12 mouse cellular contexts compared by ENCODE assay signal in the genomic region with DNA sequence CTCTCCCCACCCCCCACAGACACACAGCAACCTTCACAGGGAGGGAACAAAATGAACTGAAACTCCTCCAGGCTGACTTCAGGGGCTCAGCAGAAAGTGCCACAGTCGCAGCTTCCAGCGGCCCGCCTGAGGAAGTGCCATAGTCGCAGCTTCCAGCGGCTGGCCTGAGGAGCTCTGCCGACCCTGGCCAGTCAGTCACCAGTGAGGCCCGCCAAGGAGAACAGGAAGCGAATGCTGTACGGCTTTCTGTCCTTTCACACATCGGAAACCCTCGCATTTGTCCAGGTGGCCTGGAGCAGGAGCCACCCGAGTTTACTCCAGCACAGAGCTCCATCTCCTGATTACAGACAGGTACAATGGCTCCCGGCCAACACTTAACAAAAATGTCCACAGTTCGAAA. TPM values are rescaled to one million over a fixed set of nuclear protein-coding genes. Genes with fewer than 3 reads are reported as not detected.
DNase-seq lines count a peak whose midpoint lies in the region; ATAC-seq and TF ChIP-seq lines count a peak whose summit lies in the region.
"Had no signal": no experiment of that assay in that cellular context is flagged by ENCODE, and none has a peak within 500 bp of the region (broad histone marks: within the 10 kb centered on the region; RNA-seq: fewer than 3 reads in every experiment).

No protein-coding gene starts in this region.

- no peak overlapping the region for H3K27ac ChIP-seq in gastrocnemius, adult 2 months
- no peak overlapping the region for H3K27ac ChIP-seq in liver, embryonic 11.5 days (ENCODE audit: low read depth, low read length)
- no peak overlapping the region for H3K27ac ChIP-seq in embryonic facial prominence, embryonic 10.5 days (replicated peaks)
- H3K27ac ChIP-seq in midbrain, embryonic 11.5 days (ENCODE audit: low read depth, low read length) = no peak overlapping the region
- H3K27ac ChIP-seq: heart, embryonic 13.5 days; layer of hippocampus, adult 2 months; limb, embryonic 13.5 days had no signal

- 33% methylated on average over 14 of the region's 14 CpGs for WGBS in liver, embryonic 11.5 days
- 44% methylated on average over 14 of the region's 14 CpGs for WGBS in embryonic facial prominence, embryonic 10.5 days
- WGBS in midbrain, embryonic 11.5 days = 58% methylated on average over 14 of the region's 14 CpGs

- ATAC-seq in liver, embryonic 11.5 days (replicated peaks; ENCODE audit: low FRiP score) = no peak
- ATAC-seq in megakaryocyte progenitor cell, adult 5-6 weeks (replicated peaks; ENCODE audit: poor library complexity) = peak; percentile 73
- ATAC-seq in midbrain, embryonic 11.5 days (ENCODE audit: low FRiP score) = no peak

- H3K4me3 ChIP-seq in gastrocnemius, adult 2 months = no peak overlapping the region
- no peak overlapping the region for H3K4me3 ChIP-seq in liver, embryonic 11.5 days (ENCODE audit: low read depth, low read length)
- H3K4me3 ChIP-seq in embryonic facial prominence, embryonic 10.5 days = no peak overlapping the region
- H3K4me3 ChIP-seq in midbrain, embryonic 11.5 days (ENCODE audit: low read depth, low read length) = no peak overlapping the region
- H3K4me3 ChIP-seq: heart, embryonic 13.5 days; layer of hippocampus, adult 2 months; limb, embryonic 13.5 days had no signal

- H3K36me3 ChIP-seq in liver, embryonic 11.5 days (ENCODE audit: control insufficient read depth, insufficient read depth, low read length) = no peaks in the 10 kb centered on the region
- H3K36me3 ChIP-seq in embryonic facial prominence, embryonic 10.5 days (replicated peaks) = peaks cover 8% of the 10 kb centered on the region
- H3K36me3 ChIP-seq in midbrain, embryonic 11.5 days (ENCODE audit: control insufficient read depth, insufficient read depth, low read length) = 0 out of 2 replicates have a peak, but pooled peaks cover 1% of the 10 kb centered on the region

- H3K4me2 ChIP-seq in liver, embryonic 11.5 days = no peak overlapping the region
- H3K4me2 ChIP-seq in midbrain, embryonic 11.5 days = no peak overlapping the region
- H3K4me2 ChIP-seq: heart, embryonic 13.5 days; limb, embryonic 13.5 days had no signal

- H3K9me3 ChIP-seq in liver, embryonic 11.5 days (ENCODE audit: control insufficient read depth, low read length) = no peaks in the 10 kb centered on the region
- no peaks in the 10 kb centered on the region for H3K9me3 ChIP-seq in embryonic facial prominence, embryonic 10.5 days
- H3K9me3 ChIP-seq in midbrain, embryonic 11.5 days (ENCODE audit: control insufficient read depth, low read length) = no peaks in the 10 kb centered on the region
- H3K9me3 ChIP-seq: heart, embryonic 13.5 days; limb, embryonic 13.5 days had no signal

- intact Hi-C loops in gastrocnemius, adult 2 months (cut with DNase I) = loop anchor here (5.0 kb wide), 2 partner anchors 207 to 427 kb away; no protein-coding TSS in a partner anchor

- no peak overlapping the region for H3K9ac ChIP-seq in liver, embryonic 11.5 days (ENCODE audit: low read depth, low read length)
- H3K9ac ChIP-seq in midbrain, embryonic 11.5 days (ENCODE audit: low read length) = no peak overlapping the region
- H3K9ac ChIP-seq: heart, embryonic 13.5 days; limb, embryonic 13.5 days had no signal

- H3K27me3 ChIP-seq in liver, embryonic 11.5 days (replicated peaks; ENCODE audit: control insufficient read depth, insufficient read depth, low read length) = no peaks in the 10 kb centered on the region
- H3K27me3 ChIP-seq in embryonic facial prominence, embryonic 10.5 days (replicated peaks; ENCODE audit: low read depth, poor library complexity, severe bottlenecking) = no peaks in the 10 kb centered on the region
- no peaks in the 10 kb centered on the region for H3K27me3 ChIP-seq in midbrain, embryonic 11.5 days (ENCODE audit: control insufficient read depth, insufficient read depth, low read length)
- H3K27me3 ChIP-seq: heart, embryonic 13.5 days; limb, embryonic 13.5 days had no signal

- peak; percentile 41 for DNase-seq in gastrocnemius, adult 2 months
- no peak for DNase-seq in gastrocnemius, postnatal 25 days
- peak; percentile 26 for DNase-seq in liver
- no peak for DNase-seq in liver, embryonic 11.5 days (ENCODE audit: low spot score)
- DNase-seq in embryonic facial prominence, embryonic 10.5 days (ENCODE audit: low spot score) = peak; percentile 17
- no peak for DNase-seq in cerebellum, adult 18-20 months
- DNase-seq in midbrain, embryonic 11.5 days (ENCODE audit: low spot score, missing footprints) = no peak
- DNase-seq: lung, postnatal 14 days had no signal

- H3K4me1 ChIP-seq in liver, embryonic 11.5 days (replicated peaks; ENCODE audit: control insufficient read depth, insufficient read depth, low read length) = no peaks in the 10 kb centered on the region
- H3K4me1 ChIP-seq in embryonic facial prominence, embryonic 10.5 days = no peaks in the 10 kb centered on the region
- H3K4me1 ChIP-seq in midbrain, embryonic 11.5 days (ENCODE audit: control insufficient read depth, insufficient read depth, low read length) = no peaks in the 10 kb centered on the region
- H3K4me1 ChIP-seq: heart, embryonic 13.5 days; limb, embryonic 13.5 days had no signal

- TF ChIP-seq CTCF in gastrocnemius, adult 2 months (IDR thresholded peaks at IDR 0.05) = no peak

RNA-seq across cellular contexts. Expression of a gene that starts 27.2 kb away (rescaled TPM):
- total RNA-seq in gastrocnemius, adult 2 months (2021) = under 1 TPM; 0.11 to 0.36 TPM
- total RNA-seq in gastrocnemius, postnatal 25 days (2021) = under 1 TPM; 0.18 to 0.29 TPM
- 75.1 and 77.3 TPM in 2 replicates for polyA plus RNA-seq in liver, embryonic 11.5 days (2014; fragmentation: Nextera tagmentation; extraction: Ambion mirVana)
- polyA plus RNA-seq in embryonic facial prominence, embryonic 10.5 days (2016; fragmentation: Nextera tagmentation; extraction: Ambion mirVana) = 140 TPM in 2 replicates
- total RNA-seq in megakaryocyte progenitor cell, adult 5-6 weeks (2015) = 0.25 and 0.68 TPM in 2 replicates
- total RNA-seq in megakaryocyte progenitor cell, adult 5-6 weeks (2017) = 2.8 and 4.7 TPM in 2 replicates
- 210 and 216 TPM in 2 replicates for polyA plus RNA-seq in midbrain, embryonic 11.5 days (2014; fragmentation: Nextera tagmentation; extraction: Ambion mirVana)

RNA-seq across cellular contexts. Expression of a gene that starts 47.5 kb away (rescaled TPM):
- 100 to 1,000 TPM; 156 to 204 TPM for total RNA-seq in gastrocnemius, adult 2 months (2021)
- 100 to 1,000 TPM; 180 to 193 TPM for total RNA-seq in gastrocnemius, postnatal 25 days (2021)
- 11.2 and 13.1 TPM in 2 replicates for polyA plus RNA-seq in liver, embryonic 11.5 days (2014; fragmentation: Nextera tagmentation; extraction: Ambion mirVana)
- polyA plus RNA-seq in embryonic facial prominence, embryonic 10.5 days (2016; fragmentation: Nextera tagmentation; extraction: Ambion mirVana) = 14.1 and 14.7 TPM in 2 replicates
- total RNA-seq in megakaryocyte progenitor cell, adult 5-6 weeks (2015) = 30.2 and 33.4 TPM in 2 replicates
- 21.0 and 24.0 TPM in 2 replicates for total RNA-seq in megakaryocyte progenitor cell, adult 5-6 weeks (2017)
- 19.2 and 20.5 TPM in 2 replicates for polyA plus RNA-seq in midbrain, embryonic 11.5 days (2014; fragmentation: Nextera tagmentation; extraction: Ambion mirVana)

Comparison
In these comparisons a context has a peak if more than half of its experiments do, and no peak if none do; other contexts are left out.
1. DNase-seq: peak in gastrocnemius, adult 2 months (single experiment), liver (single experiment) and embryonic facial prominence, embryonic 10.5 days (single experiment); none in gastrocnemius, postnatal 25 days (single experiment), liver, embryonic 11.5 days (single experiment), cerebellum, adult 18-20 months (0 of 2) and midbrain, embryonic 11.5 days (single experiment).
2. RNA of a gene that starts 47.5 kb away (total RNA-seq): 156 to 204 TPM in gastrocnemius, adult 2 months and 180 to 193 TPM in gastrocnemius, postnatal 25 days; 21.0 to 33.4 TPM in megakaryocyte progenitor cell, adult 5-6 weeks; every median in the first group is over 4 times any median in the second.